Mouse (Mus musculus): ENCODE data around the gene Lrfn4.
A peak's percentile ranks its signal among the peaks of the same experiment; 100 is the strongest.
"Not testable (repeated sequence)": the region's sequence is repeated elsewhere in the genome, so short reads cannot be mapped to it uniquely, and the experiment has no call there.

Gene Lrfn4

DNA sequence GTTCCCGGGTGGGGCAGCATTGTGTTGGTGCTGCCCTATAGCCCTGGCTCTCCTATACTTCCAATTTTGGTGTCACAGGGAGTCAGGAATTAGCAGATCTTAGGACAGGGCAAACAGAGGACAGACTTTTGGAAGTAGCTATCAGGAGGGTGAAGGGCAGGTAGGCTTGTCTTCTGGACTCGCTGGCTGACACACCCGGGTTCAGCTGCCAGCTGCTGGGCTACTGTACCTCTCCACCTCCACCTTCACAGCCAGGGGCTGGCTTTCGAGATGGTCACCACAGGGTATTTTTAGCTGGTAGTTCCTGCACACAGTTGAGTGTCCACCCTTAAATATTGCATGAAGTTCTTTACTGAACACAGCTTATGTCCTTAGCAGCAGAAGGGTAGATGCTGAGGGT is 7.0 kb downstream of the Lrfn4 start:
- peak in 1 of 2 experiments; percentile 13 for DNase-seq

DNA sequence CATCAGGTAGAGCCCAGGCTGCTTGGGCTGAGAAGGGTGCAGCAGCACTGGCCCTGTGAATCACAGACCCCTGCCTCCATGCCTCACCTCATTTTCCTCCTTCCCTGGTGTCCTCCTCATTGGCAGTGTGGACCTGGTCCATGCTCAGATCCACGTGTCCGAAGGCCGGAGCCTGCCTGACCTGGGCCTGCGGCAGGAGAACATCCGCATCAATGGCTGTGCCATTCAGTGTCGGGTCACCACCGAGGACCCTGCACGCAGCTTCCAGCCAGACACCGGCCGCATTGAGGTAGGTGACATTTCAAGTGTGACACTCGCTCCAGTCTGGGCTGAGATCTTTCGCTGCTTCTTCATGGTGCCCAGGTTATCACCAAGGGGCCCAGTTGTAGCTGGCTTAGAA is 8.1 kb downstream of the Lrfn4 start:
- peak in 1 of 2 experiments; percentile 18 for DNase-seq

DNA sequence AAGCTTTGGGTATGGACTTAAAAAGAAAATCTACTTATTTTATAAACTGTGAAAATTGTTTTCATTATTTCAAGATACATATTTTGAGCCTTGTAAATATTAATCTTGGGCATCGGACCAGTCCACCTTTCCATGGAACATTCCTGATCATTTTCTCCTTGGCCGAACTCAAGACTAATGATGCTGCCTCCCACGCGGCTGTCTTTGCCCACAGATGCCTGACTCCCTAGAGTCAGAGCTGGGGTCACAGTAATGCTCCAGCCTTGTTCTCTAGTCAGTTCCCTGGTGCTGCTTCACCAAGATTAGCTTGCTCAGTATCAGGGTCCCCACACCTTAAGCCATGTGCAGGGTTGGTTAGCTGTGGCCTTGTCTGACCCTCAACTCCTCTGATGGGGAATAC is 9.8 kb downstream of the Lrfn4 start:
- DNase-seq: peak in 1 of 2 experiments; percentile 11

DNA sequence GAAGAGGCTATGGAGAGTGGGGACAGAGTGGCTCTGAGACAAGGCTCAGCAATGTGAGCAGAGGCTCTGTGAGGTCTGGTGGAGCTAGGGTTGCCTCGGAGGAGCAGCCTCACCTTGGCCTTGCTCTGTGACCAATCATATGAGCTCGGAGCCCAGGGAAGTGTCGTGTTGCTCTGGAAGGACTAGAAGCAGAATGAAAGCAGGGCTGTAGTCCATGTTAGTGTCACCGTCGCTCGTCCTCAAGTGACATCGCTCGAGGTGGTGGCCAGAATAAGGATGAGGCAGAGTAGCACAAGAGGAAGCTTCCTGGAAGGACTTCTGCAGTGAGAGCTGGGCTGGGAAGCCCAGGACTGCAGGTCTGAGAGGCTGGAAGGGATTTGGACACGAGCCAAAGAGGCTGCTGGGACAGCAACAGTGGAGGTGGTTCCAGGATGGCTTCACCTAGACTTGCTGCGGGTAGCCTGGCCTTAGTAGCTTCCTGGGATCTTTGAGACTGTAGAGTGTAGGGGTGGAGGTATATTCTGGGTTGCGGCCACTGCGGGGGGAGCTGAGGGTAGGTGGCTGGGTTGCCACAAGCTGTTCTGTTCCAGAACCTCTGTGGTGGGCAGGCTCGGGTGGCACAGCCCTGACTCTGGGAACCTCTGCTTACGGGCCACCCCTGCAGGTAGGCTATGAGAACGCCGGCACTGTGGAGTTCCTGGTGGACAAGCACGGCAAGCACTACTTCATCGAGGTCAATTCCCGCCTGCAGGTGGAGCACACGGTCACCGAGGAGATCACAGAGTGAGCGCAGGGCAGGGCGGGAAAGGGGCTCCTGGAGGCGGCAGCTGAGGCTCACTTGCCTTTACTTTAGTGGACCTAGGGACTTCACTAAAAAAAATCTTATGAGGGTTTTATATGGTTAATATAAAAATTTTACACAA is 11.4 kb downstream of the Lrfn4 start:
- peak; percentile 70 to 71 for DNase-seq

DNA sequence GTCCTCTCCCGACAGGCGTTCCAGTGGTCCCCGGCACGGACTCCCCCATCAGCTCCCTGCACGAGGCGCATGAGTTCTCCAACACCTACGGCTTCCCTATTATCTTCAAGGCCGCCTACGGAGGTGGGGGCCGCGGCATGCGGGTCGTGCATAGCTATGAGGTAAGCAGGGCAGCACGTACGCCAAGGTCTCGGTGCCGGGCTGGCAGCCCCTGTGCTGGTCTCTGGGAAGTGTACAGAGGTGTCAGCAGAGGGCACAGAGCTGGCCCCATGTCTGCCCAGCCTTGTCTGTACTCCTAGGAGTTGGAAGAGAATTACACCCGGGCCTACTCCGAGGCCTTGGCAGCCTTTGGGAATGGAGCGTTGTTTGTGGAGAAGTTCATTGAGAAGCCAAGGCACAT is 13.0 kb downstream of the Lrfn4 start:
- DNase-seq: no peak

DNA sequence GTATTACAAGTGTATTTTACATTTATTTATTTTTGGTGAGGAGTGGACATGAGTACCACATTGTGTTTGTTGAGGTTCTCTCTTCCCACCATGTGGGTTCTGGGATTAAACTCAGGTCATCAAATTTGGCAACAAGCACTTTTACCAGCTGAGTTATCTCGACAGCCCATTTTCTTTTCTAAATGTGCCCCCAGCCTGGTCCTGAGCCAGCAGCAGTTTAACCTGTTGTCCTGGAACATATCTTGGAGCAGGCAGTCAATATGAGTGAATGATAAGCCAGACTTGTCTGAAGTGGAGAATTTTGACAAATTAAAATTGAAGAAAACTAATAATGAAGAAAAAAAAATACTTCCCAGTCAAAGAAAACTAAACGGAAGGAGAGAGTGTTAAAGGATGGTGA is 19.4 kb downstream of the Lrfn4 start:
- DNase-seq: no peak

DNA sequence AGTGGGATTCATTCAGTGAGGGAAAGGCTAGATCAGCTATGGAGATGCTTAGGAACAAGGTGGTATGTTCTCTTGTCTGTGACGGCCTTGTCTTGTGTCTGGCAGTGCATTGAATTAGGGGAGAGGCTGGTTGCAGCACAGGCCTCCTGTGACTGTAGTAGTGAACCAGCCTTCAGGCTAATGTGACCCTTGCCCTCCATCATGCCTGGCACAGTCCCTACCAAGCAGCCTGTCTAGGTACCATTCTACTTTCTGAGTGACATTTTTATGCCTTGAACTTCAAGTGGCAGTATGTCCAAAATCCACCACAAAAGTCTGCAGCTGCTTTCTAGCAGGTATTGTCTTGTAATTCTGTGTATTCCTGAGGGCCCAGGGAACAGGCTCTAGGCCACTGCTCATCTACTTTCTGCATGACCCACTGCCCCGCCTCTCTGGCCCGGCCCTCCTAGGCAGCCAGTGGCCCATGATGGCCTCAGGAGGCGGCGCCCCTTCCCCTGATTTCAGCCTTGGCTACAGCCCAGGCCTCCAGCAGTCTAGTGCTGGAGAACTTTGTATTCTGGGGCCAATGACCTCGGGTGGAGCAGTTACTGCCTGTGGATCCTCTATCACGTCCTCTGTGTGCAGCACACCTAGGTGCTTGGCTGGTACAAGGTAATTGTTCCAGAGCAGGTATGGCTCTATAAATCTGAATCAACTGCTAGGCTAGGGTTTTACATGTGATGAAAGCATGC is 21.5 kb downstream of the Lrfn4 start:
- no peak for DNase-seq

DNA sequence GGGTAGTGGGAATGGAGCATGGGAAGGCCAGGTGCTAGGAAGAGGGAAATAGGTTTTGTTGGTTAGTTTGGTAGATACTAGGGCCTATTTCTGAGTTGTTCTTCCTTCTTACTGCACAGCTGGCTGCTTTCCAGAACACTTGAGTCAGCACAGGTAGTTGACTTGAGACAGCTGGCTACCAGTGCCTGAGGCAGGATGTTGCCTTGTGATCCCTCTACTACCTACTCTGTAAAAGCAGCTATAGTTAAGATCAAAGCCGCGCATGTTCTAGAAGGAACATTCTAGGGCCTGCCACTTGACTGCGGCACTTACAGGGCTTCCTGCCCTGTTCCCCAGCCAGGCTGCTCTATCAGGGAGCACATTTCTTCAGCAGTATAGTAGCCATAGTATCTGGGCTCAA is 25.4 kb downstream of the Lrfn4 start:
- peak; percentile 27 to 55 for DNase-seq

DNA sequence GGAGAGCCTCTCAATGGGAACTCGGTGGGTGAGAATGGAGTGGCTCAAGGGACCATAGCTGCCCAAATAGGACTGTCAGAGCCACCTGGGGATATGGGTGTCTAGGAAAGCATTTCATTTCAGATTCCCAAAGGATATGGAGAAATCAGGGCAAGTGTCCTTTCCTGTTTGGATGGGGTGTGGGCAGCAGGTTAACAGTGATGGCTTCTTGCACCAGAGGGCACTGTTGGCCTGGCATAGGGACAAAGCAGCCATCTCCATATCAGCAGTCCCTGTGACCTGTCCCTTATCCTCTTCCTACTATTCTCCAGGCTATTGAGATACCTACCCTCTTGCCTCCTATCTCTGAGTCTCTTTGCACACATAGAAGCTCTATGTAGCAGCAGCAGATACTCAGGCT is 26.4 kb downstream of the Lrfn4 start:
- peak in 1 of 2 experiments; percentile 21 for DNase-seq

DNA sequence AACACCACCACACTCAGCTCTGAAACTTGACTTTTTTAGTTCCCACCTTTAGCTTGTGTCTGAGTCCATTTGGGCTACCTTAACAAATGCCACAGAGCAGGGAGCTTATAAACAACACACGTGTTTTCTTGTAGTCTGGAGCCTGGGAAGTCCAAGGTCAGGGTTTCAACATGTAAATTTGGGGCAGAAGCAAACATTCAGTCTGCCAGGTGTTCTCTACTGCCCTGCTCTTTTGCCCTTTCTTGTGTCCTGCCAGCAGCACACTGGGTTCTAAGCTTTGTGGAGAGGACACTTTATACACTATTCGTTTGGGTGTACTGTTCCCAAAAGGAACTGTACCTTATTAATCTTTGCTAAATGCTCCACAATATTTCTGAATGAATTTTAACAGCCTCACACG is 27.0 kb downstream of the Lrfn4 start:
- DNase-seq: no peak

DNA sequence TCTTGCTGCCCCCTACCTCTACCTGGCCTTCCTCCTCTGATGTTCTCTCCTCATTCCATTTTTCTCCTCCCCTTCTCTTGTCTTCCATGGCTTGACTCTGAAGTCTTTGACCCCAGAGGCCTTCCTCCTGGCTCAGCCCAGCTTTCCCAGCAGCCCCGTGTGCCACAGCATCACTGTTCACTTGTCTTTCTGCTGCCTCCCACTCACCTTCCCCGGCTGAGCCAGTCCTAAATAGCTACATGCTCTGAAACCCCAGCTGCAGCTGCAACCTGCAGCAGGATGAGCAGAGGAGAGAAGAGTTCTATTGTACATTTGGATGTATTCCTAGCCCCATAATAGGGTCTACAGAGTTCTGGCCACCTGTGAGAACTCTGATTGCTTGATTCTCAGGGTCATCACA is 28.0 kb downstream of the Lrfn4 start:
- no peak for DNase-seq

DNA sequence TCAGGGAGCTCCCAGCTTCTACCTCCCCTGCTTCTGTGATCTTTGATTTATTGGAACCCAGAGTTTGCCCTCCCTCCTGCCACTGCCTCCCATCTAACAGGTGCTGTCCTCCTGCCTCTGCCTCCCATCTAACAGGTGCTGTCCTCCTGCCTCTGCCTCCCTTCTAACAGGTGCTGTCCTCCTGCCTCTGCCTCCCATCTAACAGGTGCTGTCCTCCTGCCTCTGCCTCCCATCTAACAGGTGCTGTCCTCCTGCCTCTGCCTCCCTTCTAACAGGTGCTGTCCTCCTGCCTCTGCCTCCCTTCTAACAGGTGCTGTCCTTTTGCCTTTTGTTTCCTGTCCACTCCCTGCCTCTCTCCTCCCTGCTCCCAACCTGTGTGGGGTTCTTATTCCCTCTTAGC is 28.7 kb downstream of the Lrfn4 start:
- DNase-seq: not testable (repeated sequence)

DNA sequence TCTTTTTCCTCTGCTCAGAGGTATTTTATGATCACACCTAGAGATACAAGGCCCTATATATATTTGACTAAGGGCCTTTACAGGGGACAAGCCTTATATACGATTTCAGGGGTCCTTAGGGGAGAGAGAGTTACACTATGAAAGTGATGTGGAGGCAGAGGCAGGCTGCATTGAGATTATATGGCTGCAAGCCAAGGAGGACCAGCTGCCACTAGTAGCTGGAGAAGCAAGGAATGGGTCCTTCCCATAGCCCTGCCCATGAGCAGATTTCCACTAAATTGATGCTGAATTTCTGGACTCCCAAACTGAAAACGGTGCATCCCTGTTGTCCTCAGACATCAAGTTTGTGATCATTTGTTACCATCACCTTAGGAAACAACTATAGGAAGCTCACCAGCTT is 31.6 kb downstream of the Lrfn4 start:
- no peak for DNase-seq

DNA sequence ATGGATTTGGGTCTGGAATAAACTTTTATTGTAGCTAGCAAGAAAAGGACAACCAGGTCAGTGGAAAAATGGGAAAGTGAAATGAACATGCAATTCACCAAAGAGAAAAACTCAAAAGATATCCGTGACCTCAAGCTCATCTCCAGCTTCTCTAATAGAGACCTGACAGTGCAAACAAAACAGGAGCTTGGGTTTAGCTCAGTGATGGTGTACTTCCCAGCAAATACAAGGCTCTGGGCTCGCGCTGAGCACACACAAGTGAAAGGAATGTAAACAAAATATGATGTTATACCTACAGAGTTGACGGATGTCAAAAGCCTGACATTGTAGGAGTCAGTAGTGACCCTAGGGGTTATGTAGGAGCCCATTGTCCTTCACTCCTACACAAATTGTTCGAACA is 36.2 kb downstream of the Lrfn4 start:
- no peak for DNase-seq

DNA sequence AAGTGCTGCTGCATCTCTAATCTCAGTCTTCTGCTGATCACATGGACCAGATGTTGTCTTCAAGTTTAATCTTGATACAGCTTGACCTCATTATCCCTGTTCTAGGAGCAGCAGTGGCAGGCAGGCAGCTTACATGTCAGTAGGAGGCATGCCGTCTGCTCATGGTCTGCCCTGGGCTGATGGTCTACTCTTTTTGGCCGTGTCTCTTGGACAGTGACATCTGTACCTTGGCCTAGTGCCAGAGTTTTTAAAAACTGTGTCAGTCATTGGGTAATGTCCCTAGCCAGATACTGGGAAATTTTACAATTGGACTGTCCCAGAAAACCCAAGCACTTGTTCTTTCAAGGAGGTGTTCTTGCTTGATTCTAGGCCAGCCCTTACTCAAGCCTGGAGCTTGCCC is 36.7 kb downstream of the Lrfn4 start:
- peak; percentile 9 to 66 for DNase-seq

DNA sequence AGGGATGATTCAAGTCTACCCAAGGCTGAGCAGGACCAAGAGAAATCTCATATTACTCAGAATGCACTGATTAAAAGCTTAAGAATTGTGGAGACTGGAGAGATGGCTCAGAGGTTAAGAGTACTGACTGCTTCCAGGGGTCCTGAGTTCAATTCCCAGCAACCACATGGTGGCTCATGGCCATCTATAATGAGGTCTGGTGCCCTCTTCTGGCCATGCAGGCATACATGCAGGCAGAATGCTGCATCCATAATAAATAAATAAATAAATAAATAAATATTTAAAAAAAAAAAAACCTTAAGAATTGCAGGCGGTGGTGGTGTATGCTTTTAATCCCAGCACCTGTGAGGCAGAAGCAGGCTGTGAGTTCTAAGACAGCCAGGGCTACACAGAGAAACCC is 42.2 kb downstream of the Lrfn4 start:
- no peak for DNase-seq

DNA sequence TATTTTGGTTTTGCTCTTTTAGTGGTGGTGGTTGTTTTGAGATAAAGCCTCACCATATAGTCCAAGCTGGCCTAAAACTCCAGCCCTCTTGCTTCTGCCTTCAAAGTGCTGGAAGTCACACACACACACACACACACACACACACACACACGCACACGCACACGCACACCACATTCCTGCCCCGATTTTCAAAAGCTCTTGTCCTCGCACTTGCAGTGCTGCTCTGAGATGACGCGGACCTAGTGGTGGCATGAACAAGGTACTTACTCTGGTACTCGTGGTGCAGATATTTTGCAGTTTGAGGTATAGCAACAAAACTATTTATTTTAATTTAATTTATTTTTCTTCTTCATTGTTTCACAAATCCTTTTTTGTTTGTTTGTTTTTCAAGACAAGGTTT is 43.0 kb downstream of the Lrfn4 start:
- peak in 1 of 2 experiments; percentile 51 for DNase-seq

DNA sequence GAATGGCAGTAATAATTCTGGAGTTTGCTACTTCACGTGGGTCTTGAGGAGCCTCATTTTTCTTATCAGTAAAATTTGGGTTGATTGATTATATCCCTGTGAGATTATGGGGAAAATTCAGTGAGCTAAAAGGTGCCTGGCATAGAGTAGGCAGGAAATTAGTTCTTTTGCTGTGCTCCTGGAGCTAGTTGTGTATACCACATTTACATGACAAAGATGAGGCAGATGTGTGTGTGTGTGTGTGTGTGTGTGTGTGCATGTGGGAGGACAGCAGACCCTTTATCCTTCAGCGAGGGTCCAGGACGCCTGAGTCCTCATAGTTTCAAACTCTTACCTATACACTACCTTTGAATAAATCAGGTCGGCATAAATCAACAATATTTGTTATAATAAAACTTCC is 43.4 kb downstream of the Lrfn4 start:
- no peak for DNase-seq

DNA sequence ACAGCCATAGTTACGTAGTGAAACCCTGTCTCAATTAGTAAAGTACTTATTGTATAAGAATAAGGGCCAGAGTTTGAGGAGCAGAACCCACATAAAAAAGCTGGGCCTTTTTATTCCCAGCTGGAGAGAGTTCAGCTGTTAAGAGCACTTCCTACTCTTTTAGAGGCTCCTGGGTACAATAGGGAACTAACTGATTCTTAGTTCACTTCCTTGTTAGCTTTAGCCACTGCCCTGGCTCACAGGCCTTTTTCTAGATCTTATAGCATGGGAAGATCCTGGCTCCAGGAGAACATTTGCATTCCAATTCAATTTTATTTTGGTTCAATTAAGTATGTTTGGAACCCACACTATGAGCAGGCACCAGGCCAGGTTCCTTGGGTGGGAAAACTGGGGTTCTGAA is 43.8 kb downstream of the Lrfn4 start:
- no peak for DNase-seq

DNA sequence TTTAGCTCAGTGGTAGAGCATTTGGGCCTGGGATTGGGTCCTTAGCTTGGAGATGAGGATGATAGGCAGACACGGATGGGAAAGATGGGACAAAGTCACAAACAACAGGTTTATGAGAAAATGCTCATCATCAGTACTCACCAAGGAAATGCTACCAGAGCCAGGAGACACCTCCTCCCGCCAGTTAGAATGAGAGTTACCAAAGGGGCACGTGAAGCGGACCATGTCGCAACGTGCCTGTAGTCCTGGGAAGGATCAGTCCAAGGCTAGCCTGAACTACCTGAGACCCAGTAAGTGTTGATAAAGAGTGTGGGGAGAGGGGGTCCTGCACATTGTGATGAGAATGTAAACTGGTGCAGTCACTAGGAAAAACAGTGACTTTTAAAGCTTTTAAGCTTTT is 44.7 kb downstream of the Lrfn4 start:
- no peak for DNase-seq

DNA sequence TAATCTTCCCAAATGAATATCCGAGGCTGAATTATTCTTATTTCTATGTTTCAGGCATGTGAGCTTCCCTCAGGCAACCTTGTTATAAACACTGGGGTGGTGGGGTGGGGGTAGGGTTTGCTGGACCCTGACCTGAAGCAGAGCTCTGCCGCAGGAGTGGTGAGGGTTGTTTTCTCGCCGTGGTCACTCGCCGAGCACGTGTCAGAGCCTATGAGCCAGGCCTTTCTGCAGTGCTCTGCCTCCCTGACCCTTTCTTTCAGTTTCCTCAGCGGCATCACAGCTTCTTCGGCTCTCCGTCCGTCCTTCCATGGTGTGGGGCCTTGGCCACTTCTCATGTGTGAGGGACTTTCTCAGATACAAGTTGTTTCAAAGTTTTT is 45.2 kb downstream of the Lrfn4 start:
- no peak for DNase-seq

DNA sequence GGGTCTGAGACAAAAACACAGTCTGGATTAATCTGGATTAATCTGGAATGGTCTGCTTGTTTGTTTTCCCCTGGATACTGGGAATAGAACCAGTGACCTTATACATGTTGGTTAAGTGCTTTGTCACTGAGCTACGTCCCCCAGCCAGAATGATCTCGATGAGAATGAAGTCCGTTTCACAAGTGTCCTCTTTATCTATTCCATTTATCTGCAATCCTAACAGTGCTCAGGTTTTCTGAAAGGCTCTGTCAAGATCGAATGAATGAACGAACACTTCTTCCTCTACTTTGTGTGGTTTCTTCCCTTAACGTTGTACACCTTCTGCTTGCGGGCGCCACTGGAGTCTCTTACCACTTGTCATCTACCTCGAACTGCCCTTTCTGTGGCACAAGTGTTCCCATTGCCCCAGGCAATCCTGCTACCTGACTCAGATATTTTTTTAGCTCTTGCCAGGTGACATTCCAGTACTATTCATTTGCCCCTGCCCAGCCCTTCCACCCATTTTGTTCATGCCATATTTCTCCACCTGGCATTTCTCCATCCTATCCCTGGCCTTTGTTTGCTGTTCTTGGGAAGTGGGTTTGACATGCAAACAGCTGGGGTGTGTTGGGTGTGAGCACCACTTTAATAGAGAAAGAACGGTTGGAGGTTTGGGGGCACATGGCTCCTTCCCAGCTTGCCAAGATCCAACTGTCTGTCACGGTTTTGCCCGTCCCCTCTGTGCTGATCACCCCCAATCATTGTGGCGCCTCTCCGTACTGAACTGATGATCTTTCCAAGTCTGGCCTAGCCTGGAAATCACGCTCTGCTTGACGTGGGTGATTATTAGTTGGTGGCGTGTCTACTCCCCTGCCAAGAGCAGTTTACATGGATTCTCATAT is 45.9 kb downstream of the Lrfn4 start:
- DNase-seq: peak; percentile 24 to 38

DNA sequence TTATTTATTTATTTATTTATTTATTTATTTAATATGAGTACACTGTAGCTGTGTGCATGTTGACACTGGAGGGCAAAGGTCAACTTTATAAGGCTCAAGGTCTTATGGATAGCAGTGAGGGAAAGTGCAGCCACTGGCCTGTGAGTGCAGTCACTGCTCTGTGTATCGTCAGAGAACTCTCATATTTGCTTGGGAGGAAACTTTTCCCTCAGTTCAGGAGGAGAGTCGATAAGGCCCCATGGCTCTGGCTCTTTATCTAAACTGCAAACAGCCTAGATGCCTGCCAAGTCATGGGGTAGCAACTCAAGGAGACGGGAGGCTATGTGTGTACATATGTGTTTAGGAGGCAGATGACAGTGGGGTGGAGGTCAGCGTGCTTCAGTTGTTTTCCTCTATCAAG is 46.6 kb downstream of the Lrfn4 start:
- DNase-seq: no peak

All from lung, postnatal 4 days (tissue).